Mouse (Mus musculus) forebrain, embryonic 13.5 days (tissue): ENCODE data around the gene Gnptg. TPM values are rescaled to one million over a fixed set of nuclear protein-coding genes. Genes with fewer than 3 reads are reported as not detected.
A peak's percentile ranks its signal among the peaks of the same experiment; 100 is the strongest.

Source experiments
- ATAC-seq: fragments of 200-750 bp; cut with Nextera tagmentation; 2 replicates; pipeline ENCODE4 v1.8.0; 2017
- H3K27ac ChIP-seq: fragments of 300-500 bp; sonication (generic); 2 replicates; pipeline ENCODE4 v1.5.1; 2015; ENCODE audit warnings: inconsistent platforms, mild to moderate bottlenecking, moderate library complexity
- H3K27me3 ChIP-seq: fragments of 300-500 bp; sonication (generic); 2 replicates; pipeline ENCODE4 v1.6.1; 2015; ENCODE audit warnings: mild to moderate bottlenecking, inconsistent platforms
- H3K36me3 ChIP-seq: fragments of 300-500 bp; sonication (generic); 2 replicates; pipeline ENCODE4 v1.6.1; 2015; ENCODE audit warnings: mild to moderate bottlenecking, inconsistent platforms; ENCODE audit not compliant: poor library complexity, severe bottlenecking
- H3K4me1 ChIP-seq: fragments of 300-500 bp; sonication (generic); 2 replicates; pipeline ENCODE4 v1.6.1; 2015; ENCODE audit warnings: inconsistent platforms
- H3K4me2 ChIP-seq: fragments of 300-500 bp; sonication (generic); 2 replicates; pipeline ENCODE4 v1.6.1; 2015; ENCODE audit warnings: inconsistent platforms, mild to moderate bottlenecking, moderate library complexity
- H3K4me3 ChIP-seq: fragments of 300-500 bp; sonication (generic); 2 replicates; pipeline ENCODE4 v1.5.1; 2015; ENCODE audit warnings: mild to moderate bottlenecking, inconsistent platforms
- H3K9ac ChIP-seq: fragments of 300-500 bp; sonication (generic); 2 replicates; pipeline ENCODE4 v1.6.1; 2015; ENCODE audit warnings: mild to moderate bottlenecking, inconsistent platforms
- H3K9me3 ChIP-seq: fragments of 300-500 bp; sonication (generic); replicated peaks from 2 replicates; pipeline ENCODE4 v1.6.1; 2016; ENCODE audit warnings: inconsistent platforms
- WGBS: fragments of 180-500 bp; shearing (Covaris S2); methylation state at CpG from one replicate; pipeline ENCODE4 v1.1.7; 2015; 5-methylcytosine and 5-hydroxymethylcytosine counted together
- polyA plus RNA-seq: library from polyadenylated mRNA; unstranded; fragments of >200 nt; fragmentation: Nextera tagmentation; extraction: Ambion mirVana; gene quantifications from 2 replicates; pipeline ENCODE4 v1.2.1, GENCODE M21; 2015

Gene Gnptg
- polyA plus RNA-seq, 1 experiment from 2014 or later: 71.9 TPM

DNA sequence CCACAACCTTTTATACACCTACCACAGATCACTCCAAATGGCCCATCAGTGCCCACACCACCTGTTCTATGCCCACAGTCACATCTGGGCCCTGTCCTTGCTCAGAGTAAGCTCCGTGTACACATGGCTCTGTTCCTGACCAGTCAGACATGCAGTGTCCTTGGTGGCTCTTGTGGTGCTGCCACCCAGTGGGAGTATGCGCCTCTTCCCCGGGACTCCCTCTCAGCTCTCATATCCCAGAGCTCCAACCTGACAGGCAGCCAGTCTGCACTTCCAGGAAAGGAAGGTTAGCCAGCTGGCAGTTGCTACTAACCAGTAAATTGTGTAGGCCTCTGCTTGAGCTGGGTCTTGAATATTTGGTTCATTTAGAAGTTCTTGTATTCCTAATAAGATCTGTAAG, 24.5 kb upstream of the Gnptg start:
- Histone ChIP-seq H3K9me3 (no peaks in the 10 kb centered on the region), H3K4me1 (peaks cover under 1% of the 10 kb centered on the region; the same call in 1 of the 2 replicates), H3K27ac (no peak overlapping the region), H3K4me3 (no peak overlapping the region), H3K27me3 (no peaks in the 10 kb centered on the region), H3K4me2 (no peak overlapping the region), H3K36me3 (peaks cover 82% of the 10 kb centered on the region), H3K9ac (no peak overlapping the region)
- WGBS: 67% methylated on average over 3 of the region's 3 CpGs
- ATAC-seq: no peak

DNA sequence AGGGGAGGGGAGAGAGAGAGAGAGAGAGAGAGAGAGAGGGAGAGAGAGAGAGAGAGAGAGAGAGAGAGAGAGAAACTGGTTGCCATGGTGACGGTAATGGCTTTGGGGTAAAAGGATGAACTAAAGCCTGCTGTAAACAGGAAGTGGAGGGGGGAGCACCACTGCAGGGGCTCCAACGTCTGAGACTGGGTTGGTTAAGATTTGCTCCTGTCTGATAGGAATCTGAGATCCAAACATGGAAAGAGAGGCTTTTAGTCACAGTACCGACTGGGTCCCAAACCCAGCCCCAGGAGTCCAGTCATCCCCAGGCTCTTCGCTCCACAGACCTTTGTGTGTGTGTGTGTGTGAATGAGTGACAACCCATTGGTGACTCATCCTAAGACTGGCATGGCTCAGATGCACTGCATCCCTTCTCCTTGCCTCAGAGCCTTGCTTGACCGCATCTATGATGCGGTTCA, 17.9 kb upstream of the Gnptg start:
- Histone ChIP-seq H3K27me3 (peaks cover 40% of the 10 kb centered on the region), H3K4me2 (no peak overlapping the region), H3K4me1 (peaks cover 33% of the 10 kb centered on the region), H3K27ac (no peak overlapping the region), H3K9ac (no peak overlapping the region), H3K4me3 (no peak overlapping the region), H3K36me3 (peaks cover 25% of the 10 kb centered on the region), H3K9me3 (no peaks in the 10 kb centered on the region)
- ATAC-seq: no peak
- 64% methylated on average over 6 of the region's 6 CpGs for WGBS

DNA sequence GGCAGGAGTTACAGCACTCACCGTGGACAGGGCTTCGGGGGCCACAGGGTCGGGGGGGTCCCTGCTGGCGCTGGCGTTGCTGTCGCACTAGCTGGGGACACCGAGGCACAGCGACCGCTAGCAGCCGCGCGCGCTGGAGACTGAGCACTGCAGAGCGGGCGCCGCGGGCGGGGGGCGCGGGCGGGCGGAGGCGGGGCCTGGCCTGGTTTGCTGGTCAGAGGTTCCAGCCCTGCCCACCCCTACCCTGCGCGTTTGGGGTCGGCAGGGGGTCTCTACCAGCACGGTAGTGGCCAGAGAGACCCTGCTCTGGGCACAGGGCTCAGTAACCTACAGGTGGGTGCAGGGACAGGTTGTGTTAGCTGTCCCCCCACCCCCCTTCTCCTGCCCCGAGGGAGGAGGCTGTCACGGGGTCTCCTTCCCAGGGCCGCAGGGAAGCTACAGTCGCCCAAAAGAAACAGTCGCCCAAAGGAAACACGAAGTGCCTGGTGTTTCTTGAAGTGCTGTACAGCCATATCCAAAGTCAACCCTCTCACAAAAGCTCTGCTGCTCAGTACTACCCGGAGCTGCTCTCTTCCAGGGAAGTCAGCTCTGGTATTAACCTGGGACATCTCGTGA, 16.3 kb upstream of the Gnptg start, which contains the start of gene Baiap3:
Gene Baiap3 (minus strand): TSS at position 225 of the 615 bp plus-strand sequence.
- peak within 1 kb of the TSS; percentile 61 for H3K4me2 ChIP-seq
- peak; percentile 36; the same call in 1 of the 2 replicates for ATAC-seq
- H3K9me3 ChIP-seq: no peaks in the 10 kb centered on the region
- H3K27ac ChIP-seq: no peak within 1 kb of the TSS
- 6% methylated on average over 24 of the region's 35 CpGs for WGBS
- peaks cover 42% of the 10 kb centered on the region for H3K4me1 ChIP-seq
- H3K36me3 ChIP-seq: peaks cover 19% of the 10 kb centered on the region
- peaks cover 40% of the 10 kb centered on the region for H3K27me3 ChIP-seq
- H3K4me3 ChIP-seq: peak within 1 kb of the TSS; percentile 33
- H3K9ac ChIP-seq: peak within 1 kb of the TSS; percentile 45

DNA sequence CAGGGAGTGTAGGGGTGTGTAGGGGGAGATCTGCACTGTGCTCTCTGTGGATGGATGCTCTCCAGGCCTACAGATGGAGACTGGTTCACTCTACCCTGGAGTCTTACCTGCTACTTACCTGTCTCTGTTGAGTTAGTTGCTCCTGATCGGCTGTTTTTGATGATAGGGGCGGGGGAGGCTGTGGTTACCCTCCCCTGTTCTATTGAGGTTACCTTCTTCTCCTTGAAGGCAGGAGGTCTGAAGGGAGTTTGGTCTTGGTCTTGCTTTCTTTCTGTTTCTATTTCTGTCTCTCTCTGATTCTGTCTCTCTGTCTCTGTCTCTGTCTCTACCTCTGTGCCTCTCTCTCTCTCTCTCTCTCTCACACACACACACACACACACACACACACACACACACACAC, 15.2 kb upstream of the Gnptg start:
- no peak for ATAC-seq
- Histone ChIP-seq H3K4me3 (no peak overlapping the region), H3K4me1 (peaks cover 42% of the 10 kb centered on the region), H3K27ac (no peak overlapping the region), H3K27me3 (peaks cover 40% of the 10 kb centered on the region), H3K36me3 (peaks cover 16% of the 10 kb centered on the region), H3K4me2 (no peak overlapping the region), H3K9ac (no peak overlapping the region), H3K9me3 (no peaks in the 10 kb centered on the region)
- 64% methylated on average over 2 of the region's 2 CpGs for WGBS

DNA sequence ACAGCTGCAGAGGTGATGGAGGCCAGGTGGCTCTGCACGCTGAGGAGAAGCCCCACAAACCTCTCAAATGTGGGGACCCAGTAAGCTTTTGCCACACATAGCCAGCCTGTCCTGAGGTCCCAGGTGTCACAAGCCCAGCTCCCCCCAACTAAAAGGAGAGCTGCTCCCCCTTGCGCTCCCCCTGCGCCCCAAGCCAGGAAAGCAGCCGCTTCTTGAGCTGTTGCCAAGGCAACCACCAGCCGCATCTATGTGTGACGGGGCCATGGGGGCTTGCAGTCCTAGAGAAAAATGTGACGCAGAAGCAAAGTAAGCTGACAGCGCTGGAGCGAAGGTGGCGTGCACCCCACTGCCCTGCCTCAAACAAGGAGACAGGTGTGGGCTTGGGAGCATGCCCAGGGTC, 13.8 kb upstream of the Gnptg start:
- WGBS: 15% methylated on average over 10 of the region's 10 CpGs
- Histone ChIP-seq H3K4me1 (peaks cover 42% of the 10 kb centered on the region), H3K9me3 (no peaks in the 10 kb centered on the region), H3K27me3 (peaks cover 42% of the 10 kb centered on the region), H3K4me3 (no peak overlapping the region), H3K27ac (peak overlapping the region; percentile 46), H3K4me2 (peak overlapping the region; percentile 36), H3K36me3 (peaks cover 2% of the 10 kb centered on the region; the same call in 1 of the 2 replicates), H3K9ac (0 out of 2 replicates have a peak overlapping the region, but pooled peaks have one; percentile 31)
- 0 out of 2 replicates have a peak, but pooled peaks have one; percentile 7 for ATAC-seq

DNA sequence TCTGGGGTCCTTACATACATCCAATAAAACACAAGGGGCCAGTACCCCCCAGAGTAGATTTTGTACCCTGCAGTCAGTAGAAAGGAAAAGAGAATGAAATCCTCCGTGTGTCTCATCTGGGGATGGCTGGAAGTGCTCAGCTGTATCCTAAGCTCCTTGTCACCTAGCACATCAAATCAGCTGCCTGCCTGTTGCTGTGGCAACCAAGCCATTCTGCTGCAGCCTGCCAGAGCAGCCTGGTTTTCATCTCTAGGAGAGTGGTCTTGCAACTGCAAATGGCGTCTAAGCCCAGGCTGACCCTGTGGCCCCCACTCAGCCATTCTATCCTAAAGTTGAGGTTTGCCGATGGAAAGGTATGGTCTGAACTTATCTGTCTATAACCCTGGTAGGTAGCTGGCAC, 12.7 kb upstream of the Gnptg start:
- Histone ChIP-seq H3K27me3 (peaks cover 43% of the 10 kb centered on the region), H3K36me3 (no peaks in the 10 kb centered on the region), H3K4me3 (no peak overlapping the region), H3K9ac (peak overlapping the region; percentile 35; the same call in 1 of the 2 replicates), H3K27ac (peak overlapping the region; percentile 32), H3K4me1 (peaks cover 42% of the 10 kb centered on the region), H3K9me3 (no peaks in the 10 kb centered on the region), H3K4me2 (peak overlapping the region; percentile 4; the same call in 1 of the 2 replicates)
- peak; percentile 57; the same call in 1 of the 2 replicates for ATAC-seq
- 25% methylated on average over 3 of the region's 3 CpGs for WGBS

DNA sequence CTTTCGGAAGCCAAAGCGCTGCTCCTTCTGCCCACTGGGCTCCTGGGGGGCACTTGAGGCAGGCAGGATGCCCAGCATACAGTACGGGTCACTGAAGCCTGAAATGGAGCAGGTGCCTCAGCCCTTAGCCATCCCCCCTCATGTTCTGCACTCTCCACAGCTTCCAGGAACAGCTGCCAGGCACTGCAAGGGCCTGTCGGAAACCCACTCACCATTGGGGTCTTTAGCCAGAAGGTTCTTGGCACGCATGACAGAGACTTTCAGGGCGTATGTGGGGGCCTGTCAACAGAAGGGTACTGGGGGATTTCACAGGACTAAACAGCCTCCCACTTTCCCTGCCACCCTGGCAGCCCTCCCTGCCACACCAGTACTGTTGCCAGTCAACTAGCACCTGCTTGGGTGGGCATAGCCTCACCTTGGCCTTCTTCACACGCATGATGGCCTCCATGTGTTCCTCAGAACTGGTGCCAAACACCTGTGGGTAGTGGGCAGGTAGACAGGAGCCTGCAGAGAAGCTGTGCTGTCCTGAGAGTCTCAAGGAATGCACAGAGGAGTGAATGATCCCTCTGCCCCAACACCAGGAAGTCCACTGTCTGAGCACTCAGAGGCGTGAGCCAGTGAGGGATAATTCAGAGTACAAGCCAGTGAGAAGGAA, 10.4 kb upstream of the Gnptg start:
- Histone ChIP-seq H3K27ac (no peak overlapping the region), H3K4me1 (peaks cover 28% of the 10 kb centered on the region), H3K27me3 (peaks cover 21% of the 10 kb centered on the region), H3K9ac (no peak overlapping the region), H3K4me3 (no peak overlapping the region), H3K36me3 (peaks cover 6% of the 10 kb centered on the region), H3K4me2 (no peak overlapping the region), H3K9me3 (no peaks in the 10 kb centered on the region)
- ATAC-seq: no peak
- 79% methylated on average over 8 of the region's 8 CpGs for WGBS

DNA sequence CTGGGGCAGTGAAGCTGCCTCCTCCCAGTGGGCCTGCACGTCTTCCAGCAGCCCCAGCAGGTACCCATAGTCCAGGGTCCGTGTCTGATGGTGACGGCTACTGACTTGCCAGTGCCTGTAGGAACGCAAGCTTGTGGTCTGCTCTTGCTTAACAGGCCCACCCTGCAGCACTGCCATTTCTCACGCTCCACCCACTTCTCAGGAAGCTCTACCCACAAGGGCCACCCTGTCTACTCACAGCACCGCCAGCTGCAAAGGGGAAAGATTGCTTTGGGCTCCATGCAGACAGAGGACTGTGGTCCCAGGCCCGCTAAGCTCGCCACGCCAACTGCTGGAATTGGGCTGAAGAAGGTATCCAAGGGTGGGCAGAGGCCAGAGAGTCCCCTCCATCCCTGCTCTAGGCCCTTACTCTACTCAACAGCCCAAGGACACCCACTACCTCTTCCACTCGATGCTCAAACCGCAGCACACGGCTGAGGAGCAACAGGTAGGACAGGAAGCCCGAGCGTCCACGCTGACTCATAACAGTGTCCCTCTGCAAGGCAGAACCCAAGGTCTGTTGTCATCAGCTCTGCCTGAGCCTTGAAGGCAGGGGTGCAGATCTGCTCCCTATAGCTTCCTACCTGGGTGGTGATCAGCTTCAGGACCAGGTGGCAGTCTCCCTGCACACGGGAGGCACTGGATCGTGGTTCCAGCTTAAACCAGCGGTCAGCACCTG, 8.3 kb upstream of the Gnptg start:
- Histone ChIP-seq H3K36me3 (peaks cover 27% of the 10 kb centered on the region), H3K27ac (no peak overlapping the region), H3K4me1 (peaks cover 13% of the 10 kb centered on the region), H3K4me3 (no peak overlapping the region), H3K9me3 (no peaks in the 10 kb centered on the region), H3K9ac (no peak overlapping the region), H3K27me3 (0 out of 2 replicates have a peak, but pooled peaks cover 3% of the 10 kb centered on the region), H3K4me2 (no peak overlapping the region)
- ATAC-seq: no peak
- 81% methylated on average over 18 of the region's 18 CpGs for WGBS

DNA sequence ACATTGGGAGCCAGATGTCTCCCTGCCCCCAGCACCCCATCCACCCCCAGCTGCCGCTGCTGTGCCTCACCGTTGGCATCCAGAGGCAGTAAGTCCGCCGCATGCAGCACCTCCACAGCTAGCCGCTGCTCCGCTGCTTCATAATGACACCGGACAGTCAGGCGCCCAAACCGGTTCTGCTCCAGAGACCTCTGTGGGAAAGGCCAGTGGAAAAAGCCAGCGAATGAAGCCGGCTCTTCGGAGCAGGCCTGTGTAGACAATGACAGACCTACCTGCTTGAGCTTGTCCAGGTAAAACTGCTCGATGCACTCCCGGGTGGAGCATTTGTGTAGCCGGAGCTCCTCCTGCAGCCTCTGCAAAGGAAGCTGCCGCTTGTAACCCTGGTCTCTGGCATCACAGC, 4.3 kb upstream of the Gnptg start:
- ATAC-seq: no peak
- Histone ChIP-seq H3K4me2 (no peak overlapping the region), H3K9ac (no peak overlapping the region), H3K4me3 (no peak overlapping the region), H3K27me3 (0 out of 2 replicates have a peak, but pooled peaks cover 3% of the 10 kb centered on the region), H3K36me3 (peaks cover 41% of the 10 kb centered on the region), H3K27ac (no peak overlapping the region), H3K9me3 (no peaks in the 10 kb centered on the region), H3K4me1 (peaks cover 14% of the 10 kb centered on the region)
- 88% methylated on average over 16 of the region's 16 CpGs for WGBS

DNA sequence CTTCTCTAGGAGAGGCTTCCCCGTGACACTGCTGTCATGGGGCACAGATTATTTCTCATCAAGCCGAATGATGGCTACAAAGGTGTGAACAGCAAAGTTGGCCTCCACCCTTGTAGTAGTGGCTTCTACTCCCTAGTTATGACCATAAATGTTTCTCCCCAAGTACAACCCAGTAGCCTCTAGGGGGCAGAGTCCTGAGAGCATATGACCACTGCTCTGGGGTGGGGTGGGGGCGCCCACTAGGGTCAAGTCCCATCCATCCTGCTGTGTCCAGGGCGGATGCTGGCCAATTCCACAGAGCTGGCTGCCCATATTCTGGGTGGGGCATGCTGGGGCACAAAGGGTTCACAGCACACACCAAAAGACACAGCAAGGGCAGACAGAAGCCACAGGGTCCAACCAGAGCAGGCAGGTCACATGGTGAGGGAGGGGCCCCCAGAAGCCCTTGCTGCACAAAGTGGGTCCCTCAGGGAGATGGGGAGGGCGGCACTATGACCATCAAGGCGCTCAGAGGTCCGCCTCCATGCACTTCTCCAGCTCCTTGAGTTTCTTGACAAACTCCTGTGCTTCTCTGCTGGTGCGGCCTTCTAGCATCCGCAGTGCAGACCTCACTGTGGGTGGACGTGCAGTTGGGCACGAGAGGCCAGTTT, 3.3 kb upstream of the Gnptg start:
- no peaks in the 10 kb centered on the region for H3K27me3 ChIP-seq
- no peak overlapping the region for H3K27ac ChIP-seq
- no peak overlapping the region for H3K9ac ChIP-seq
- peaks cover 20% of the 10 kb centered on the region for H3K4me1 ChIP-seq
- H3K36me3 ChIP-seq: peaks cover 41% of the 10 kb centered on the region
- 93% methylated on average over 11 of the region's 11 CpGs for WGBS
- ATAC-seq: no peak
- no peak overlapping the region for H3K4me2 ChIP-seq
- H3K4me3 ChIP-seq: no peak overlapping the region
- H3K9me3 ChIP-seq: no peaks in the 10 kb centered on the region

DNA sequence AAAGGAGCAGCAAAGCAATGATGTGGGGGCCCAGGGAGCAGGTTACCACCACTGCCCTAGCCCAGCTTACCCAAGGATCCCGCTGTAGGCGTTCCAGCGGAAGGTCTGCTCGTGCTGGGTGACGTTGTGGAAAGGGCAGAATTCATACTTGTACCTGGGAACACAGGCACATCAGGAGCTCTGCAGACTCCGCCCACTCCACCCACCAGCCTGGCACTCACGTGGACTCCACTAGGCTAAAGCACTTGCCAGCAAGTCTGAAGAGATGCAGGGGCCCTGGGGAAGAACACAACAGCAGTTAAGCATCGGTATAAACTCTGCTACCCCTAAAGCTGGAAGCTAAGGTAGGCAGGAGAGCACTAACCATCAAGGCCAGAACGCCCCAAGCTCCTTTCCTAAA, 4.3 kb downstream of the Gnptg start:
- WGBS: 89% methylated on average over 9 of the region's 9 CpGs
- no peak overlapping the region for H3K4me2 ChIP-seq
- no peaks in the 10 kb centered on the region for H3K27me3 ChIP-seq
- H3K36me3 ChIP-seq: peaks cover 38% of the 10 kb centered on the region
- peaks cover 9% of the 10 kb centered on the region for H3K4me1 ChIP-seq
- H3K4me3 ChIP-seq: no peak overlapping the region
- no peak overlapping the region for H3K27ac ChIP-seq
- no peak for ATAC-seq
- H3K9ac ChIP-seq: no peak overlapping the region
- no peaks in the 10 kb centered on the region for H3K9me3 ChIP-seq
